Mouse (Mus musculus) myocyte (in vitro differentiated cells): ENCODE results near the gene Oxld1. TPM values are rescaled to one million over a fixed set of nuclear protein-coding genes. Genes with fewer than 3 reads are reported as not detected.

Experiments
- H3K27me3 ChIP-seq: one replicate; pipeline ENCODE4 v1.6.1; 2011; ENCODE audit not compliant: control insufficient read depth, insufficient read depth, insufficient read length
- H3K36me3 ChIP-seq: one replicate; pipeline ENCODE4 v1.6.1; 2011; ENCODE audit not compliant: control insufficient read depth, insufficient read depth
- H3K4me2 ChIP-seq: one replicate; pipeline ENCODE4 v1.6.1; 2011; ENCODE audit warnings: low read depth, control low read depth
- H3K4me3 ChIP-seq: one replicate; pipeline ENCODE4 v1.5.1; 2011; ENCODE audit warnings: mild to moderate bottlenecking, control low read depth, moderate library complexity
- H3K79me2 ChIP-seq: one replicate; pipeline ENCODE4 v1.6.1; 2011; ENCODE audit not compliant: control insufficient read depth, insufficient read depth
- H3ac ChIP-seq: one replicate; pipeline ENCODE4 v1.6.1; 2011; ENCODE audit not compliant: control insufficient read depth, insufficient read length
- CEBPB ChIP-seq: IDR thresholded peaks from 2 replicates; pipeline ENCODE4 v1.6.1; 2011; ENCODE audit warnings: mild to moderate bottlenecking, moderate library complexity; ENCODE audit not compliant: poor library complexity, insufficient read depth, severe bottlenecking
- E2F4 ChIP-seq: IDR thresholded peaks from one replicate; pipeline ENCODE4 v1.6.1; 2011; ENCODE audit warnings: mild to moderate bottlenecking, control low read depth, moderate library complexity; ENCODE audit not compliant: insufficient read depth
- MAX ChIP-seq: IDR thresholded peaks from one replicate; pipeline ENCODE4 v1.6.1; 2011; ENCODE audit warnings: low read depth, mild to moderate bottlenecking, control low read depth
- MYOD1 ChIP-seq, 3 experiments: IDR thresholded peaks; one replicate each; pipeline ENCODE4 v1.6.1; 2011; ENCODE audit warnings: control low read depth in 2 of 3, low read depth in 2 of 3, mild to moderate bottlenecking in 2 of 3, moderate library complexity in 1 of 3; ENCODE audit not compliant: insufficient read length in 2 of 3, control insufficient read depth in 1 of 3
- MYOG ChIP-seq, 3 experiments: IDR thresholded peaks; one replicate each; pipeline ENCODE4 v1.6.1; 2011; ENCODE audit warnings: control low read depth in 2 of 3, low read depth in 2 of 3, mild to moderate bottlenecking in 2 of 3; ENCODE audit not compliant: insufficient read length in 2 of 3, control insufficient read depth in 1 of 3, insufficient read depth in 1 of 3
- POLR2A ChIP-seq: IDR thresholded peaks from one replicate; pipeline ENCODE4 v1.6.1; 2011; ENCODE audit warnings: low read depth, mild to moderate bottlenecking, control low read depth, moderate library complexity; ENCODE audit not compliant: insufficient read length
- POLR2AphosphoS2 ChIP-seq: IDR thresholded peaks from one replicate; pipeline ENCODE4 v1.6.1; 2011; ENCODE audit warnings: low read depth, control low read depth; ENCODE audit not compliant: insufficient read length
- REST ChIP-seq: IDR thresholded peaks from one replicate; pipeline ENCODE4 v1.6.1; 2011; ENCODE audit warnings: mild to moderate bottlenecking, control low read depth, moderate library complexity; ENCODE audit not compliant: insufficient read depth, insufficient read length
- SRF ChIP-seq: IDR thresholded peaks from one replicate; pipeline ENCODE4 v1.6.1; 2011; ENCODE audit warnings: low read depth; ENCODE audit not compliant: control insufficient read depth, insufficient read length
- TCF12 ChIP-seq: IDR thresholded peaks from one replicate; pipeline ENCODE4 v1.6.1; 2011; ENCODE audit warnings: mild to moderate bottlenecking, control low read depth; ENCODE audit not compliant: poor library complexity, insufficient read depth, severe bottlenecking
- TCF3 ChIP-seq: IDR thresholded peaks from one replicate; pipeline ENCODE4 v1.6.1; 2011; ENCODE audit warnings: low read depth, control low read depth; ENCODE audit not compliant: insufficient read length
- USF1 ChIP-seq: IDR thresholded peaks from one replicate; pipeline ENCODE4 v1.6.1; 2011; ENCODE audit warnings: low read depth, mild to moderate bottlenecking, control low read depth, moderate library complexity
- polyA plus RNA-seq: library from polyadenylated mRNA; unstranded; fragments of >200 nt; fragmentation: generic; extraction: Trizol; gene quantifications from one replicate; pipeline ENCODE4 v1.2.1, GENCODE M21; 2012; ENCODE audit warnings: missing spikeins

The Oxld1 gene
- polyA plus RNA-seq, 1 experiment = 17.4 TPM

- Histone ChIP-seq H3K4me3 (peak overlapping the region; percentile 68), H3K4me2 (peak overlapping the region; percentile 85), H3ac (no peak overlapping the region), H3K36me3 (peaks cover 17% of the 10 kb centered on the region), H3K27me3 (no peaks in the 10 kb centered on the region), H3K79me2 (peaks cover 24% of the 10 kb centered on the region)
- peak; percentile 9 for TF ChIP-seq POLR2AphosphoS2
- TF ChIP-seq TCF3 = no peak
- 0 out of 2 replicates have a peak, but pooled peaks have one; percentile 3 for TF ChIP-seq CEBPB
Observed at GRCm38 (mm10) chr11:120490291-120491046, 32.6 kb upstream of the Oxld1 start.

- TF ChIP-seq POLR2AphosphoS2 (peak; percentile 60), MAX (no peak), E2F4 (no peak), SRF (no peak), USF1 (no peak), TCF3 (no peak), REST (no peak)
- Histone ChIP-seq H3K27me3 (no peaks in the 10 kb centered on the region), H3K36me3 (peaks cover 16% of the 10 kb centered on the region), H3K79me2 (peaks cover 34% of the 10 kb centered on the region), H3K4me3 (no peak overlapping the region), H3ac (no peak overlapping the region), H3K4me2 (no peak overlapping the region)
Observed at GRCm38 (mm10) chr11:120489054-120489761, 31.3 kb upstream of the Oxld1 start.

- TF ChIP-seq MAX = no peak
- no peak for TF ChIP-seq TCF12
- no peak for TF ChIP-seq CEBPB
- TF ChIP-seq E2F4 = no peak
- TF ChIP-seq SRF = no peak
- TF ChIP-seq USF1 = no peak
- no peak for TF ChIP-seq MYOD1 (IDR thresholded peaks at IDR 0.05; ENCODE audit: control insufficient read depth in 1 of 3, insufficient read length in 2 of 3, low read depth in 2 of 3)
- TF ChIP-seq POLR2AphosphoS2 = no peak
- TF ChIP-seq TCF3 = no peak
- no peak for TF ChIP-seq REST
- TF ChIP-seq POLR2A = no peak
- no peak for TF ChIP-seq MYOG (IDR thresholded peaks at IDR 0.05; ENCODE audit: control insufficient read depth in 1 of 3, insufficient read depth in 1 of 3, insufficient read length in 2 of 3, low read depth in 2 of 3)
- Histone ChIP-seq H3K4me2 (no peak overlapping the region), H3K27me3 (no peaks in the 10 kb centered on the region), H3K4me3 (no peak overlapping the region), H3K36me3 (peaks cover 16% of the 10 kb centered on the region), H3K79me2 (peaks cover 30% of the 10 kb centered on the region), H3ac (no peak overlapping the region)
Observed at GRCm38 (mm10) chr11:120488516-120488915, 30.6 kb upstream of the Oxld1 start.

- H3K36me3 ChIP-seq = peaks cover 28% of the 10 kb centered on the region
- H3K79me2 ChIP-seq = peaks cover 24% of the 10 kb centered on the region
- peak overlapping the region; percentile 90 for H3ac ChIP-seq
- TF ChIP-seq E2F4 (no peak), TCF3 (no peak), SRF (no peak), POLR2A (no peak), MYOD1 (IDR thresholded peaks at IDR 0.05; ENCODE audit: control insufficient read depth in 1 of 3, insufficient read length in 2 of 3, low read depth in 2 of 3) (no peak), CEBPB (no peak), POLR2AphosphoS2 (no peak), MAX (no peak), TCF12 (no peak), REST (no peak), MYOG (IDR thresholded peaks at IDR 0.05; ENCODE audit: control insufficient read depth in 1 of 3, insufficient read depth in 1 of 3, insufficient read length in 2 of 3, low read depth in 2 of 3) (no peak), USF1 (no peak)
- H3K27me3 ChIP-seq = no peaks in the 10 kb centered on the region
- peak overlapping the region; percentile 92 for H3K4me2 ChIP-seq
- H3K4me3 ChIP-seq = peak overlapping the region; percentile 91
Observed at GRCm38 (mm10) chr11:120485251-120485650, 27.4 kb upstream of the Oxld1 start.
